Mouse (Mus musculus): ENCODE measurements at regions not wholly inside any gene's neighbourhood (a gene's known extent, or its start where the extent isn't known, plus 50 kb on each side); places are given as distances from the start of the nearest gene placed in this dataset.

- no peak for DNase-seq (ENCODE audit: low read depth, low spot score)
Observed at GRCm38 (mm10) chr14:101382838-101383237, 182.7 kb upstream of the Prr30 start.

GRCm38 (mm10) chr14:101381943-101382342 is 181.8 kb upstream of the Prr30 start:
- no peak for DNase-seq (ENCODE audit: low read depth, low spot score)

GRCm38 (mm10) chr14:101379663-101380006 is 179.5 kb upstream of the Prr30 start:
- DNase-seq (ENCODE audit: low read depth, low spot score): no peak

- DNase-seq (ENCODE audit: low read depth, low spot score): peak; percentile 61
Observed at GRCm38 (mm10) chr14:101378965-101379662, 179.0 kb upstream of the Prr30 start.

- DNase-seq (ENCODE audit: low read depth, low spot score): no peak
Observed at GRCm38 (mm10) chr14:101378545-101378944, 178.4 kb upstream of the Prr30 start.

GRCm38 (mm10) chr14:101376690-101377089 is 176.6 kb upstream of the Prr30 start:
- no peak for DNase-seq (ENCODE audit: low read depth, low spot score)

GRCm38 (mm10) chr14:101375833-101376232 is 175.7 kb upstream of the Prr30 start:
- no peak for DNase-seq (ENCODE audit: low read depth, low spot score)

GRCm38 (mm10) chr14:101373864-101374263 is 173.7 kb upstream of the Prr30 start:
- DNase-seq (ENCODE audit: low read depth, low spot score): no peak

- no peak for DNase-seq (ENCODE audit: low read depth, low spot score)
Observed at GRCm38 (mm10) chr14:101359860-101360259, 159.7 kb upstream of the Prr30 start.

- no peak for DNase-seq (ENCODE audit: low read depth, low spot score)
Observed at GRCm38 (mm10) chr14:101353009-101353378, 152.9 kb upstream of the Prr30 start.

- DNase-seq (ENCODE audit: low read depth, low spot score): peak; percentile 3
Observed at GRCm38 (mm10) chr14:101352046-101353008, 152.2 kb upstream of the Prr30 start.

GRCm38 (mm10) chr14:101340331-101340730 is 140.2 kb upstream of the Prr30 start:
- no peak for DNase-seq (ENCODE audit: low read depth, low spot score)

- DNase-seq (ENCODE audit: low read depth, low spot score): no peak
Observed at GRCm38 (mm10) chr14:101332015-101332414, 131.9 kb upstream of the Prr30 start.

- peak; percentile 49 for DNase-seq (ENCODE audit: low read depth, low spot score)
Observed at GRCm38 (mm10) chr14:101327421-101327820, 127.3 kb upstream of the Prr30 start.

- DNase-seq (ENCODE audit: low read depth, low spot score): no peak
Observed at GRCm38 (mm10) chr14:101326477-101326941, 126.4 kb upstream of the Prr30 start.

- no peak for DNase-seq (ENCODE audit: low read depth, low spot score)
Observed at GRCm38 (mm10) chr14:101323361-101323760, 123.2 kb upstream of the Prr30 start.

- DNase-seq (ENCODE audit: low read depth, low spot score): no peak
Observed at GRCm38 (mm10) chr14:101307920-101308319, 107.8 kb upstream of the Prr30 start.

GRCm38 (mm10) chr14:101304487-101305032 is 104.4 kb upstream of the Prr30 start:
- DNase-seq (ENCODE audit: low read depth, low spot score): no peak

- peak; percentile 34 for DNase-seq (ENCODE audit: low read depth, low spot score)
Observed at GRCm38 (mm10) chr14:101297841-101298240, 97.7 kb upstream of the Prr30 start.

- peak; percentile 30 for DNase-seq (ENCODE audit: low read depth, low spot score)
Observed at GRCm38 (mm10) chr14:101294693-101295092, 94.6 kb upstream of the Prr30 start.

- DNase-seq (ENCODE audit: low read depth, low spot score): no peak
Observed at GRCm38 (mm10) chr14:101287755-101288154, 87.6 kb upstream of the Prr30 start.

- DNase-seq (ENCODE audit: low read depth, low spot score): no peak
Observed at GRCm38 (mm10) chr14:101269048-101269789, 69.1 kb upstream of the Prr30 start.
